Mouse (Mus musculus) testis, postnatal 10 days (tissue): Measurements from ENCODE around the gene Stard8.
"Not testable (repeated sequence)": the region's sequence is repeated elsewhere in the genome, so short reads cannot be mapped to it uniquely, and the experiment has no call there.

ENCODE experiments used
- DNase-seq: peaks from one replicate; pipeline ENCODE4 v3.0.0; 2021; ENCODE audit warnings: low spot score

The Stard8 gene

DNA sequence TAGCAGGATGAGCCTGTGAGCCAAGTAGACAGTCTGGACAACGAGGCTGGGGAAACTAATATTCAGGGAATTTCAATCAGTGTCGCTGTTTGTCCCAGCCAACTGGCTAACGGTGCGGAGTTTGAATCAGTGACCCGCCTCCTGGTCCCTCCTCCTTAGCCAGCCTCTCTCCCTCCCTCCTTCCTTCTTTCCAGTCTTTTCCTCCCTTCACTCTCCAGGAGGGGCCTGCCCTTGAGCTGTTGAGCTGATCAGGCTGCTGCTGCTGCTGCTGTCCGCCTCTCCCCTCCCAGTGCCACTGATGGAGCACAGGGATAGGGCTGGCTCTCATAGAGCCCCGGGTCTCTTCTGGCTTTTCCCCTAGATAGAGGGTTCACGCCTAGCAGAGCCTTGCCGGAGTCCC is at the start of gene Stard8:
Gene Stard8 (plus strand): TSS at position 203 of the 400 bp plus-strand sequence.
- no peak for DNase-seq

DNA sequence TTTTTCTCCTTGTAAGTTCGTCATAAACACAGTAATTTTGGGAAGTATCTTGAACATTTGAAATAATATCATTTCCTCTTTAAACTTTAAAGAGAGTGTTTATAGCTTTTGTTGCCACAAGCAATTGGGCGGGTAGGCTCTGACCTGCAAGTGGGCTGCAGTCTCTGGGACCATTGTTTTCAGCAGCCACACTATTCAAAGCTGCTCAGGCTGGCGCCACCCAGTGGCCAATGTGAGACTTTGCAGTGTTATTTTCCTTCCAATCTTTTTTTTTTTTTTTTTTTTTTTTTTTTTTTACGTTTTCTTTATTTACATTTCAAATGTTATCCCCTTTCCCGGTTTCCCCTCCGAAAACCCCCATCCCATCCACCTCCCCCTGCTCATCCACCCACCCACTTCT is 49.1 kb upstream of the Stard8 start:
- peak; percentile 49 for DNase-seq

DNA sequence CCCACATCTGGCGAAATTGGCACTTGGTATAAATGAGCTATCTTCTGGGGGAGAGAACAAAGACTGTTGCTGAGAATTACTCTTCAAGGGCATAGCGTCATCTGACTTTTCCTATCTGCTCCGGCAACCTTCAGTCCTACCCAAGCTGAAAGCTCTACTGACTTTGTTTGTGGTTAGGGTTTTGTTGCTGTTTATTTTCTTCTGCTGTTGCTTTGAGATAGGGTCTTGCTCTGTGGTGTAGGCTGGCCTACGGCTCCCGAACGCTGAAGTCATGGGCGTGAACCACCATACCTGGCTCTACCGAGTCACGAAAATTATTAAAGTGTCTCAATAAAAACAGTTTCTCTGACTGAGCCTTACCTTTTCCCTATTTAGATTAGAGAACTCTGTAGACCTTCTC is 44.8 kb upstream of the Stard8 start:
- no peak for DNase-seq

GRCm38 (mm10) chrX:98959050-98959449 is 44.0 kb upstream of the Stard8 start:
- no peak for DNase-seq

DNA sequence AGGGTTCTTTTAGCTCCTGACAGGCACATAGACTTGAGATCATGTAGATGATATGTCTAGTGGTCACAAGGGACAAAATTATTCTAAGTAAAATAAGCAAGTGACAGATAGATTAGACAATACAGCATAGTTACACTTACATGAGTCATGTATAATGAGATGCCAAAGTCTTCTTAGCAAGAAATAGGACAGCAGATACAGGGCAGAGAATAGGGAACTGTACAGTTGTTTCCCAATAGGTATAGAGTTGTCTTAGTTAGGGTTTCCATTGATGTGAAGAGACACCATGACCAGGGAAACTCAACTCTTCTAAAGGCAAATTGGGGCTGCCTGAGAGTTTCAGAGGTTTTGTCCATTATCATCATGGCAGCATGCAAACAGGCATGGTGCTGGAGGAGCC is 39.3 kb upstream of the Stard8 start:
- no peak for DNase-seq

DNA sequence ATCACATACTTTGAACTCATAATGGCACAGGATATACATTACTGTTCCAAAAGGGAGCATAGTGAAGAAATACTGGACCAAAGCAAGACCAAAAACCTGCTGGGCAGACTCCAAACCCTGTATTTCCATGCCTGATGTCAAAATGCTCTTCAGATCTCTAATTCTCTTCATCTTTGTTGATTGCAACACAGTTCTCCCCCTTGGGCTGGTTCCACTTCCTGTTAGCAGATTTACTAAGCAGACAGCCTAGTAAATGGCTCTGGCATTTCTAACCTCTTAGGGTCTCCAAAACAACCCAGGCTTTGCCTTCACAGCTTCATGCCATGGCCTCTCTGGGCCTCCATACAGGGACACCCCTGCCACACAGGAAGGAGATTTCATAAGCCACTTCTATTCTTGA is 38.5 kb upstream of the Stard8 start:
- no peak for DNase-seq

DNA sequence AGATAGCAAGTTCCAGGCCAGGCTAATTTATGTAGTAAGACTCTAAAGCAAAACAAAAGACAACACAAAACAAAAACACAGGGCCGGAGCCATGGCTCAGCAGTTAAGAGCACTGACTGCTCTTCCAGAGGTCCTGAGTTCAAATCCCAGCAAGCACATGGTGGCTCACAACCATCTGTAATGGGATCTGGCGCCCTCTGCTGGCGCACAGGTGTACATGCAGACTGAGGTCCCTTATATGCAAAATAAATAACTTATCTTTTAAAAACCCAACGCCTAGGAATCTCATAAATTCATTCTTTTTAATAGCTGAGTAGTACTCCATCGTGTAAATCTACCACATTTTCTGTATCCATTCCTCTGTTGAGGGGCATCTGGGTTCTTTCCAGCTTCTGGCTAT is 16.4 kb upstream of the Stard8 start:
- DNase-seq = not testable (repeated sequence)

- DNase-seq = peak; percentile 75
These were observed 13.5 kb upstream of the Stard8 start for GRCm38 (mm10) chrX:98989574-98989973.

- DNase-seq = peak; percentile 46
These were observed 983 bp upstream of the Stard8 start for GRCm38 (mm10) chrX:99002065-99002464.

- DNase-seq = no peak
These were observed 7.5 kb downstream of the Stard8 start for GRCm38 (mm10) chrX:99010581-99010980.

DNA sequence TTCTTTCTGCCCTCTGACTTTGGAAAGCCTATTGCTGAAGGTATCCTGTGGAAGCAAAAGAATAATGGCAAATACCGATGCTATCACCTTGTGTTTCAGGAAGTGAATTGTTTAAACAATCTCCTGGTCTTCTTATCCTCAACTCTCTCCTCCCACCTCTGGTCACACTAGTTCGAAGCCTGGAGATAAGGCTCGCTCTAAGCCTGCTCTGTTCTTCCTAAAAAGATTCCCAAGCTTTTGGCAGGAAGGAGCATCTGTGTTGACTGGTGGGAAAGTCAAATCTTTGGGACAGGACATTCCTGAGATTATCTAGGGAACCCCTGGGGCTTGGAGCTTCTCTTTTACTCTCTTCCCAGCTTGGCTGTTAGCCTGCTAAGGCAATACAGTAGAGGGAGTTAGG is 8.2 kb downstream of the Stard8 start:
- no peak for DNase-seq

- DNase-seq = no peak
These were observed 9.4 kb downstream of the Stard8 start for GRCm38 (mm10) chrX:99012486-99012885.

DNA sequence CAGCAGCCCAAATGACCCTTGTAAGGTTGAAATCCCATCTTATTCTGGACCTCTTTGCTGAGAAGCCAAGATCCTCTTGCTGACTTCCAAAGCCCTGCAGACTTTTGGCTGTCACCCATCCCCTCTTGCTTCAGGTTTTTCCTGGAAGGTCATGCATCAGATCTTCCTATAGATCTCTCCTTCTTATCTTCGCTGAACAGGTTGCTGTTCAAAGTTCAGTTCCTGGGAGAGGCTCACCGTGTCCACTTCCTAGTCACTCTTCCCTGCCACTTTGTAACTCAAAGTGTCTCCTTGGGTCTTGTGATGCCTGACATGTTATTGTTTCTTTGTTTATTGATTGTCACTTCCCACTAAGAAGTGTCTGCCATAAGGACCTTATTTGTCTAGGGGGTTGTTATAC is 12.7 kb downstream of the Stard8 start:
- no peak for DNase-seq

GRCm38 (mm10) chrX:99016987-99017386 is 13.9 kb downstream of the Stard8 start:
- DNase-seq = no peak

DNA sequence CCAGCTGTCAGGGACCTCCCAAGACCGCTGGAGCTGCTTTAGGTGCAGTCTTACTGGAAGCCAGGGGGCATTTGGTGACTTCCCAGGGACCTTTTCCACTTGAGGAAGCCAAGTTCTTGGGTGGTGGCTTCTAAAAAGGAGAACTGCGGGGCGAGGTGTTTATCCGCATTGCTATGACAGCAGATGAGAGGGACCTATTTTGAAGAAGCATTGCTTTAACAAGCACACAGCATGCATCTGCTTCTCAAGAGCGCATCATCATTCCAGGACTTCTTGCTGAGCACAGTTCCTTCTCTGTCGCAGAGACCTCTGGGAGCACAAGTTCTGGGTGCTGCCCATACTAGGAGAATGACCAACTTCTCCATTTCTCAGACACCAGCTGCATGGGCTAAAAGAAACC is 14.8 kb downstream of the Stard8 start:
- DNase-seq = no peak

- DNase-seq = no peak
These were observed 16.3 kb downstream of the Stard8 start for GRCm38 (mm10) chrX:99019303-99019702.

DNA sequence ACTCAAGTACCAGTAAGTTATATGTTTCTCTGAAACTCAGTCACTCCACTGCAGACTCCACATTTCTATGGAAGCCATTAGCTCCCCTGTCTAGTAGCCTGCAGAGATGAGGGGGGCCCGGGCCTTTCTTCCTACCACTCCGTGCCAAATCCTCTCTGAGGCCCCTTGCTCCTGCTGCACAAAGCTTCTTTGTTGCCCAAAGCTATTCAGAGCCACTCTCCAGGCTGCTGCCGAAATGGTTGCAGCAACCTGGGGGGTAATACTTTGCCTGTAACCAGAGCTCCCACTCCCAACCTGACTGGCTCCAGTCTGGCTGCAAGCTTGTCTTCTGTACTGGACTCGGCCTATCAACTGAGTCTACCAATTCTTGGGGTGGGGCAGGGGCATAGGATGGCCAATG is 17.2 kb downstream of the Stard8 start:
- no peak for DNase-seq

GRCm38 (mm10) chrX:99021593-99021992 is 18.5 kb downstream of the Stard8 start:
- no peak for DNase-seq

DNA sequence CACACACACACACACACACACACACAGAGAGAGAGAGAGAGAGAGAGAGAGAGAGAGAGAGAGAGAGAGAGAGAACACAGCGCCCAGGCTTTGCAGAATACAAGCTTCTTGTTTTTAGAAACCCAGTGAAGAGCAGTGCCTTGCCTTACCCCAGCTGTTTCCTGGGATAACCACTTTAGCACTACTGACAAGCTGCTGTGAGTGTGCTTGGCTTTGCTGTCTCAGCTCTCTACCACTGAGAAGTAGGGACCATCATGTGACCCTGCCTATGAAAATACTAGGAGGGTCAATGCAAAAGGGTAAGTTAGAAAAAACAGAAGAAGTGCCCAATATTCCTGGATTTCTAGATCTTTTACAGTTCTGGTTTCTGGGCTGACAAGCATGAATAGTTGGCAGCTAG is 20.9 kb downstream of the Stard8 start:
- no peak for DNase-seq

GRCm38 (mm10) chrX:99035407-99035806 is 32.4 kb downstream of the Stard8 start:
- no peak for DNase-seq

DNA sequence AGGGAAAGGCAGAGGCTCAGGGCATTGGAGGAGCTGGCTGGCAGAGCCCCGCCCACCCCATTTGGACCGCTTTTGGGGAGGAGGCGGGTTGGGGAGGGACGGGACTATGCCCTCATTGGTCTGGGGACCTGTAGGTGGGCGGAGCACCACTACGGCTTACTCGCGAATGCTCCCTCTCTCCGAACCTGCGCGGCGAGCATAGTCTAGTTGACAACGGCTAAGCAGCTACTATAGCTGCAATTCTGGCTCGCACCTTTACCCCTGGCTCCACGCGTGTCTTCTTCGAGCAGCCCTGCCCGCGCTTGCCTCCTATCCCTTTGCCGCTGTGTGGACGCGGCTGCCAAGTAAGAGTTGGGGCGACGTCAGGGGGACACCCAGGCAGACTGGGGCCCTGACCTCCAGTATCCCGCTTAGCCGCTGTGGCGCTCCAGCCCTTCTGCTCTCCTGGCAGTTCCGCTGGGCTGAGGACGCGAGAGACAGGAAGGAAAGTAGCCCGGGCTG is 39.5 kb downstream of the Stard8 start:
- peak; percentile 85 for DNase-seq

DNA sequence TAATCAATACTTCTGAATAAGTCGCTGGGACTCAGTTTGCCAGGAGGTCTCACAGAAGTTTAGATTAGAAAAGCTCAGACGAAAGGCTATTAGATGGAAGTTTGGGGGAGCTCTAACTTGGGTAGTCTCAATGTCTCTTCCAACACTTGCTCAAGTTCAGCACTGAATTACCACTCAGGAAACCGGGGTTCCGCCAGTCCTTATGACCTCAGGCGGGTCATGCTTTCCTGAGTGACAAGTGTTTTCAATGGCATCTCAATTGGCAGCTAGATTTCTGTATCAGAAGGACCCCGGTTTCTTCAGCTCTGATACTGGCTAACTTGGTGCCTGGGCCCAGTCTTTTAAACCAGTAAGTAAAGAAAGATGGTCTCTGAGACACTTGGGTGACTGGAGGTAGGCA is 40.2 kb downstream of the Stard8 start:
- DNase-seq = no peak

DNA sequence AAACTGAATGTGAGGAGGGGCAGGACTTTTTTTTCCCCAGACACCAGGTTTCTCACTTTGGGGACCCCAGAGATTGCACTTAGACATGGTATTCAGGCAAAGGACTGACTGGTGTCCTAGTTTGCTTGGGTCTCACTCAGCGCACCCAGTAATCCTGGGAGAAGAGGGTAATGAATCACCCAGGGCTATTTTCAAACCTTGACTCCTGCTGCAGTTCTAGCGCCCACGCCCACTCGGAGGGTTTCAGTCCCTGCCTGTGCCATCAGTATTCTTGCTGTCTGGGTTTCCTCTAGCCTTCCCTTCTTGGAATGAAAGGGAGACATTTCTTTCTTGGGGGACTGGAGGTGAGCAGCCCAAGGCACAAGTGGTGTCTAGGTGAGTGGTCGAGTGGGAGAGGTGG is 40.7 kb downstream of the Stard8 start:
- DNase-seq = no peak

- no peak for DNase-seq
These were observed 42.3 kb downstream of the Stard8 start for GRCm38 (mm10) chrX:99045315-99045714.
